Mouse (Mus musculus): ENCODE results near the gene Rgl2. TPM values are rescaled to one million over a fixed set of nuclear protein-coding genes. Genes with fewer than 3 reads are reported as not detected.

The Rgl2 gene
- total and polyA plus RNA-seq, 3 experiments = 24.9 to 43.6 TPM; not detected in 1

- no peak for DNase-seq (ENCODE audit: low read depth, low spot score)
- no peak overlapping the region for H3K27ac ChIP-seq (ENCODE audit: control insufficient read depth, low read depth, low read length)
- TF ChIP-seq HCFC1 (IDR thresholded peaks at IDR 0.05; ENCODE audit: low read depth, low read length) (no peak), MAX (IDR thresholded peaks at IDR 0.05; ENCODE audit: low read length) (no peak), TBP (IDR thresholded peaks at IDR 0.05; ENCODE audit: low read depth, low read length) (no peak), ZC3H11A (IDR thresholded peaks at IDR 0.05; ENCODE audit: low read depth, low read length) (no peak), CTCF (IDR thresholded peaks at IDR 0.05 in 2 of 3, conservative IDR thresholded peaks at IDR 0.05 in 1 of 3; ENCODE audit: control insufficient read depth in 1 of 3, insufficient read depth in 1 of 3, low read depth in 2 of 3, low read length in 3 of 3, poor library complexity in 1 of 3, severe bottlenecking in 1 of 3) (no peak), POLR2A (IDR thresholded peaks at IDR 0.05; ENCODE audit: control insufficient read depth in 1 of 2, insufficient read depth in 1 of 2, low read depth in 1 of 2, low read length in 2 of 2, poor library complexity in 1 of 2) (no peak), TCF12 (IDR thresholded peaks at IDR 0.05; ENCODE audit: low read depth, low read length) (no peak), GABPA (IDR thresholded peaks at IDR 0.05; ENCODE audit: low read depth, low read length) (no peak), ZKSCAN1 (IDR thresholded peaks at IDR 0.05; ENCODE audit: low read depth, low read length) (no peak), ETS1 (IDR thresholded peaks at IDR 0.05; ENCODE audit: low read depth, low read length) (no peak), MYC (IDR thresholded peaks at IDR 0.05; ENCODE audit: low read depth, low read length) (no peak), RAD21 (IDR thresholded peaks at IDR 0.05; ENCODE audit: low read depth, low read length) (no peak), MAFK (IDR thresholded peaks at IDR 0.05; ENCODE audit: borderline replicate concordance, low read depth, low read length) (no peak), RCOR1 (IDR thresholded peaks at IDR 0.05; ENCODE audit: low read depth, low read length) (no peak)
- H3K27me3 ChIP-seq (ENCODE audit: control insufficient read depth in 1 of 2, insufficient read depth in 2 of 2, low read length in 2 of 2) = no peaks in the 10 kb centered on the region
- no peaks in the 10 kb centered on the region; a peak in 1 of 4 replicates for H3K36me3 ChIP-seq (ENCODE audit: control insufficient read depth in 1 of 2, insufficient read depth in 2 of 2, low read length in 2 of 2)
- no peaks in the 10 kb centered on the region for H3K4me1 ChIP-seq (ENCODE audit: control insufficient read depth in 1 of 2, insufficient read depth in 2 of 2, low read length in 2 of 2)
- H3K9me3 ChIP-seq (replicated peaks; ENCODE audit: insufficient read depth, low read length) = no peaks in the 10 kb centered on the region
- no peak overlapping the region for H3K4me3 ChIP-seq (ENCODE audit: control insufficient read depth in 1 of 2, insufficient read depth in 1 of 2, low read depth in 2 of 2, low read length in 2 of 2)
- no peaks in the 10 kb centered on the region for H3K79me2 ChIP-seq (ENCODE audit: control insufficient read depth, insufficient read depth, low read length, poor library complexity)
- no peak overlapping the region for H3K9ac ChIP-seq (ENCODE audit: control insufficient read depth, low read depth, low read length, poor library complexity, severe bottlenecking)
These were observed 35.9 kb downstream of the Rgl2 start for GRCm38 (mm10) chr17:33965082-33965845.

- H3K27ac ChIP-seq (ENCODE audit: control insufficient read depth, low read depth, low read length) = no peak overlapping the region
- no peak for DNase-seq (ENCODE audit: low read depth, low spot score)
- H3K27me3 ChIP-seq (ENCODE audit: control insufficient read depth in 1 of 2, insufficient read depth in 2 of 2, low read length in 2 of 2) = no peaks in the 10 kb centered on the region
- H3K79me2 ChIP-seq (ENCODE audit: control insufficient read depth, insufficient read depth, low read length, poor library complexity) = no peaks in the 10 kb centered on the region
- no peak overlapping the region for H3K9ac ChIP-seq (ENCODE audit: control insufficient read depth, low read depth, low read length, poor library complexity, severe bottlenecking)
- no peaks in the 10 kb centered on the region for H3K9me3 ChIP-seq (replicated peaks; ENCODE audit: insufficient read depth, low read length)
- no peak overlapping the region for H3K4me3 ChIP-seq (ENCODE audit: control insufficient read depth in 1 of 2, insufficient read depth in 1 of 2, low read depth in 2 of 2, low read length in 2 of 2)
- H3K4me1 ChIP-seq (ENCODE audit: control insufficient read depth in 1 of 2, insufficient read depth in 2 of 2, low read length in 2 of 2) = no peaks in the 10 kb centered on the region
- H3K36me3 ChIP-seq (ENCODE audit: control insufficient read depth in 1 of 2, insufficient read depth in 2 of 2, low read length in 2 of 2) = no peaks in the 10 kb centered on the region
- TF ChIP-seq TCF12 (IDR thresholded peaks at IDR 0.05; ENCODE audit: low read depth, low read length) (no peak), HCFC1 (IDR thresholded peaks at IDR 0.05; ENCODE audit: low read depth, low read length) (no peak), CHD2 (IDR thresholded peaks at IDR 0.05; ENCODE audit: low read length) (no peak), GATA1 (IDR thresholded peaks at IDR 0.05; ENCODE audit: low read depth, low read length) (no peak), UBTF (IDR thresholded peaks at IDR 0.05; ENCODE audit: borderline replicate concordance, insufficient read depth, low read depth, low read length) (no peak)
These were observed 36.7 kb downstream of the Rgl2 start for GRCm38 (mm10) chr17:33965846-33966550.
